Mouse (Mus musculus) ES-E14 (cell line): ENCODE measurements around the gene S100a2.

ENCODE experiments used
- CHD2 ChIP-seq: IDR thresholded peaks from 2 replicates; pipeline ENCODE4 v1.6.1; 2014; ENCODE audit warnings: mild to moderate bottlenecking, low read depth, low read length, inconsistent platforms
- HCFC1 ChIP-seq: IDR thresholded peaks from 2 replicates; pipeline ENCODE4 v1.6.1; 2012; ENCODE audit warnings: low read length, inconsistent platforms, borderline replicate concordance; ENCODE audit not compliant: insufficient read depth
- MAFK ChIP-seq: IDR thresholded peaks from 2 replicates; pipeline ENCODE4 v1.6.1; 2014; ENCODE audit warnings: mild to moderate bottlenecking, low read depth, low read length, inconsistent platforms; ENCODE audit not compliant: insufficient read depth
- ZC3H11A ChIP-seq: IDR thresholded peaks from 2 replicates; pipeline ENCODE4 v1.6.1; 2012; ENCODE audit warnings: low read depth, mild to moderate bottlenecking, inconsistent platforms, low read length, borderline replicate concordance
- ZNF384 ChIP-seq: IDR thresholded peaks from 2 replicates; pipeline ENCODE4 v1.6.1; 2012; ENCODE audit warnings: low read depth, low read length, inconsistent platforms

GRCm38 (mm10) chr3:90550421-90550790, 39.6 kb upstream of the S100a2 start:
- no peak for TF ChIP-seq MAFK
- TF ChIP-seq ZC3H11A = no peak
- TF ChIP-seq CHD2 = no peak
- no peak for TF ChIP-seq ZNF384
- no peak for TF ChIP-seq HCFC1
